Mouse (Mus musculus) retina, embryonic 14.5 days (tissue): ENCODE results near the gene Ccser2.

Experiments used
- DNase-seq: peaks from one replicate; pipeline ENCODE4 v3.0.0-alpha.2; 2015; ENCODE audit warnings: low spot score

The Ccser2 gene

GRCm38 (mm10) chr14:36937941-36938340, 30.6 kb downstream of the Ccser2 start:
- DNase-seq: no peak

- peak; percentile 82 for DNase-seq
Measured at GRCm38 (mm10) chr14:36937080-36937878, 31.3 kb downstream of the Ccser2 start.

GRCm38 (mm10) chr14:36932638-36933382, 35.8 kb downstream of the Ccser2 start:
- DNase-seq: no peak

- DNase-seq: no peak
Measured at GRCm38 (mm10) chr14:36932038-36932437, 36.5 kb downstream of the Ccser2 start.

GRCm38 (mm10) chr14:36923383-36923782, 45.2 kb downstream of the Ccser2 start:
- DNase-seq: no peak

GRCm38 (mm10) chr14:36921346-36922049, 47.1 kb downstream of the Ccser2 start:
- DNase-seq: no peak

GRCm38 (mm10) chr14:36919886-36920285, 48.7 kb downstream of the Ccser2 start:
- DNase-seq: no peak

- DNase-seq: no peak
Measured at GRCm38 (mm10) chr14:36919146-36919545, 49.4 kb downstream of the Ccser2 start.

- DNase-seq: no peak
Measured at GRCm38 (mm10) chr14:36915203-36915602, 53.4 kb downstream of the Ccser2 start.

- DNase-seq: no peak
Measured at GRCm38 (mm10) chr14:36914473-36915005, 54.0 kb downstream of the Ccser2 start.

GRCm38 (mm10) chr14:36911738-36912137, 56.8 kb downstream of the Ccser2 start:
- peak; percentile 2 for DNase-seq

- no peak for DNase-seq
Measured at GRCm38 (mm10) chr14:36905809-36906522, 62.6 kb downstream of the Ccser2 start.

GRCm38 (mm10) chr14:36904206-36904605, 64.4 kb downstream of the Ccser2 start:
- no peak for DNase-seq

- no peak for DNase-seq
Measured at GRCm38 (mm10) chr14:36900883-36901282, 67.7 kb downstream of the Ccser2 start.

GRCm38 (mm10) chr14:36894701-36895100, 73.9 kb downstream of the Ccser2 start:
- DNase-seq: no peak

GRCm38 (mm10) chr14:36892762-36893358, 75.7 kb downstream of the Ccser2 start:
- DNase-seq: no peak

- no peak for DNase-seq
Measured at GRCm38 (mm10) chr14:36890130-36890529, 78.4 kb downstream of the Ccser2 start.

- DNase-seq: no peak
Measured at GRCm38 (mm10) chr14:36885680-36886079, 82.9 kb downstream of the Ccser2 start.

- no peak for DNase-seq
Measured at GRCm38 (mm10) chr14:36885117-36885516, 83.5 kb downstream of the Ccser2 start.

- DNase-seq: no peak
Measured at GRCm38 (mm10) chr14:36883576-36883975, 85.0 kb downstream of the Ccser2 start.

- DNase-seq: peak; percentile 42
Measured at GRCm38 (mm10) chr14:36870257-36870656, 98.3 kb downstream of the Ccser2 start.
